Comparison of ENCODE assay signal across 28 mouse cellular contexts in genomic region chr9:14156967-14157366, GRCm38 (mm10).
DNase-seq lines count a peak whose midpoint lies in the region; ATAC-seq and TF ChIP-seq lines count a peak whose summit lies in the region.
"Had no signal": no experiment of that assay in that cellular context is flagged by ENCODE, and none has a peak within 500 bp of the region (broad histone marks: within the 10 kb centered on the region; RNA-seq: fewer than 3 reads in every experiment).

No protein-coding gene starts in this region.

- H3K27me3 ChIP-seq in lung, embryonic 14.5 days (ENCODE audit: insufficient read depth, low read length) = no peaks in the 10 kb centered on the region
- H3K27me3 ChIP-seq in embryonic facial prominence, embryonic 10.5 days (replicated peaks; ENCODE audit: low read depth, poor library complexity, severe bottlenecking) = no peaks in the 10 kb centered on the region
- H3K27me3 ChIP-seq in stomach, embryonic 14.5 days (ENCODE audit: control insufficient read depth, insufficient read depth, low read length) = no peaks in the 10 kb centered on the region
- H3K27me3 ChIP-seq: hindbrain, embryonic 15.5 days; limb, embryonic 12.5 days; midbrain, embryonic 13.5 days had no signal

- no peak for ATAC-seq in lung, embryonic 14.5 days (ENCODE audit: insufficient read depth)
- ATAC-seq in stomach, embryonic 14.5 days (ENCODE audit: insufficient number of reproducible peaks, insufficient read depth, low FRiP score, low read depth) = no peak
- ATAC-seq: forebrain, postnatal 0 days; inflammation-experienced regulatory T-cells, adult 6 months; midbrain, embryonic 13.5 days had no signal

- 23% methylated on average over 1 of the region's 1 CpGs for WGBS in lung, embryonic 14.5 days
- WGBS in embryonic facial prominence, embryonic 10.5 days = 74% methylated on average over 1 of the region's 1 CpGs
- 34% methylated on average over 1 of the region's 1 CpGs for WGBS in stomach, embryonic 14.5 days

- no peak overlapping the region for H3K4me2 ChIP-seq in lung, embryonic 14.5 days
- H3K4me2 ChIP-seq in stomach, embryonic 14.5 days (replicated peaks; ENCODE audit: low read depth, low read length) = no peak overlapping the region
- H3K4me2 ChIP-seq: heart, embryonic 13.5 days; hindbrain, embryonic 15.5 days; limb, embryonic 12.5 days; liver, embryonic 11.5 days; midbrain, embryonic 13.5 days had no signal

- H3K4me1 ChIP-seq in lung, embryonic 14.5 days (ENCODE audit: insufficient read depth) = peaks cover 13% of the 10 kb centered on the region
- peaks cover 16% of the 10 kb centered on the region for H3K4me1 ChIP-seq in embryonic facial prominence, embryonic 10.5 days
- peaks cover 9% of the 10 kb centered on the region; the same call in 1 of the 2 replicates for H3K4me1 ChIP-seq in stomach, embryonic 14.5 days (ENCODE audit: control insufficient read depth, insufficient read depth, low read length)
- H3K4me1 ChIP-seq: hindbrain, embryonic 15.5 days; midbrain, embryonic 13.5 days had no signal

- peak overlapping the region; percentile 44; the same call in 1 of the 2 replicates for H3K27ac ChIP-seq in lung, embryonic 14.5 days (ENCODE audit: low read depth)
- 0 out of 2 replicates have a peak overlapping the region, but pooled peaks have one; percentile 30 for H3K27ac ChIP-seq in embryonic facial prominence, embryonic 10.5 days (replicated peaks)
- H3K27ac ChIP-seq in stomach, embryonic 14.5 days (ENCODE audit: low read length) = peak overlapping the region; percentile 12; the same call in 1 of the 2 replicates
- H3K27ac ChIP-seq: heart, embryonic 13.5 days; hindbrain, embryonic 10.5 days; hindbrain, embryonic 15.5 days; limb, embryonic 12.5 days; macrophage; midbrain, embryonic 13.5 days had no signal

- no peak overlapping the region for H3K4me3 ChIP-seq in lung, embryonic 14.5 days (ENCODE audit: low read depth, low read length)
- H3K4me3 ChIP-seq in embryonic facial prominence, embryonic 10.5 days = no peak overlapping the region
- H3K4me3 ChIP-seq in stomach, embryonic 14.5 days (ENCODE audit: low read depth, low read length) = no peak overlapping the region
- H3K4me3 ChIP-seq: erythroblast, embryonic 14.5 days; heart, embryonic 13.5 days; hindbrain, embryonic 10.5 days; hindbrain, embryonic 15.5 days; limb, embryonic 12.5 days; midbrain, embryonic 13.5 days had no signal

- no peaks in the 10 kb centered on the region for H3K36me3 ChIP-seq in lung, embryonic 14.5 days (ENCODE audit: insufficient read depth)
- H3K36me3 ChIP-seq in embryonic facial prominence, embryonic 10.5 days (replicated peaks) = no peaks in the 10 kb centered on the region
- no peaks in the 10 kb centered on the region for H3K36me3 ChIP-seq in stomach, embryonic 14.5 days (ENCODE audit: control insufficient read depth, insufficient read depth, low read length)
- H3K36me3 ChIP-seq: G1E; heart, embryonic 13.5 days; hindbrain, embryonic 10.5 days; hindbrain, embryonic 15.5 days; limb, embryonic 12.5 days; midbrain, embryonic 13.5 days had no signal

- TF ChIP-seq CTCF in lung, embryonic 14.5 days (IDR thresholded peaks at IDR 0.05; ENCODE audit: low read depth) = no peak

- peak; percentile 32 for DNase-seq in lung, embryonic 14.5 days
- DNase-seq in lung, postnatal 4 days = no peak
- peak; percentile 29 for DNase-seq in Muller cell, postnatal 12 days (ENCODE audit: inconsistent ontology term)
- no peak for DNase-seq in embryonic facial prominence, embryonic 10.5 days (ENCODE audit: low spot score)
- no peak for DNase-seq in retina, embryonic 14.5 days (ENCODE audit: low spot score)
- no peak for DNase-seq in urinary bladder, adult 18-20 months (ENCODE audit: low spot score in 2 of 2)
- DNase-seq: adrenal gland, postnatal 14 days; cerebellum, adult 11 months; cerebellum, adult 9-11 months; forebrain, postnatal 0 days; heart, postnatal 10 days; kidney, postnatal 14 days; layer of hippocampus, adult 9-11 months; retina, postnatal 1 day; right cerebral cortex, postnatal 14 days; thymus, adult 2 months; thymus, postnatal 36 days had no signal

- H3K9ac ChIP-seq in lung, embryonic 14.5 days = no peak overlapping the region
- H3K9ac ChIP-seq in stomach, embryonic 14.5 days (replicated peaks; ENCODE audit: low read depth, low read length) = no peak overlapping the region
- H3K9ac ChIP-seq: forebrain, postnatal 0 days; heart, embryonic 13.5 days; hindbrain, embryonic 15.5 days; limb, embryonic 12.5 days; midbrain, embryonic 13.5 days had no signal

- H3K9me3 ChIP-seq in lung, embryonic 14.5 days (ENCODE audit: low read depth, low read length) = no peaks in the 10 kb centered on the region
- H3K9me3 ChIP-seq in embryonic facial prominence, embryonic 10.5 days = no peaks in the 10 kb centered on the region
- H3K9me3 ChIP-seq in stomach, embryonic 14.5 days (ENCODE audit: control insufficient read depth, low read depth, low read length) = no peaks in the 10 kb centered on the region; the same call in 1 of the 2 replicates
- H3K9me3 ChIP-seq: G1E; heart, embryonic 13.5 days; hindbrain, embryonic 10.5 days; hindbrain, embryonic 15.5 days; midbrain, embryonic 13.5 days had no signal

Comparison
In these comparisons a context has a peak if more than half of its experiments do, and no peak if none do; other contexts are left out.
1. DNase-seq: peak in lung, embryonic 14.5 days (single experiment) and Muller cell, postnatal 12 days (single experiment); none in lung, postnatal 4 days (0 of 2), embryonic facial prominence, embryonic 10.5 days (single experiment), retina, embryonic 14.5 days (single experiment) and urinary bladder, adult 18-20 months (0 of 2).
2. Peak in every context shown above with its lines, with median percentiles within 50 percentile points of each other: H3K27ac ChIP-seq.